Mouse (Mus musculus): ENCODE measurements at regions not wholly inside any gene's neighbourhood (a gene's known extent, or its start where the extent isn't known, plus 50 kb on each side); places are given as distances from the start of the nearest gene placed in this dataset.

DNA sequence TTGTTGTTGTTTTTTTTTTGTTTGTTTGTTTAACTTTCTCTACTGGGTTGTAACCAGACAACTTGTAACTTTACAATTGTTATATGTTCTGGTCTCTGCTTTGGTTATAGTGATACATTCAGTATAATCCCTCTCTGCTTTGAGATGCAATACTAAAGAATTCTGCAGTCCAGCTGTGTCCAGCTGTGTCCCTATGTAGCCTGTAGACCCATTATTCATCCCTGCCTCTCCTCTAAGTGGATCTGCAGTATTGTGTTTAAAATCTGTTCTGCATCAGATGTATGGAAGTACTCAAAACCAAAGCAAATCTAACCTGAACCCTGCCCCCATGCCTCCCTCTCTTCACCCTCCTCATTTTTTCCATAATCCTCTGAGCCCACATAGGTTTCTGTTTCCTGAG is 279.6 kb downstream of the Rps29 start:
- H3K36me3 ChIP-seq (replicated peaks in 1 of 2; ENCODE audit: control insufficient read depth in 1 of 2, insufficient read depth in 1 of 2, low read length in 1 of 2), result no peaks in the 10 kb centered on the region
- dilution Hi-C loops (cut with MboI; ENCODE audit: extremely low pct_ligation_motif_present, extremely low pct_unique_long_range_greater_than_20kb, low sequenced_read_pairs), result no loop called here
- TF ChIP-seq RCOR1 (conservative IDR thresholded peaks at IDR 0.05; ENCODE audit: low read depth, low read length), result no peak
- TF ChIP-seq ELF1 (IDR thresholded peaks at IDR 0.05; ENCODE audit: low read depth, low read length), result no peak
- TF ChIP-seq MEF2A (IDR thresholded peaks at IDR 0.05; ENCODE audit: borderline replicate concordance, low read depth, low read length), result no peak
- no peak for TF ChIP-seq NELFE (IDR thresholded peaks at IDR 0.05; ENCODE audit: low read depth, low read length)
- TF ChIP-seq ZC3H11A (IDR thresholded peaks at IDR 0.05; ENCODE audit: low read depth, low read length), result no peak
- no peak for TF ChIP-seq MAX (IDR thresholded peaks at IDR 0.05; ENCODE audit: low read length)
- TF ChIP-seq GABPA (IDR thresholded peaks at IDR 0.05; ENCODE audit: insufficient replicate concordance, low read depth, low read length), result no peak
- TF ChIP-seq CHD1 (IDR thresholded peaks at IDR 0.05; ENCODE audit: low read depth, low read length), result no peak
- TF ChIP-seq CHD2 (IDR thresholded peaks at IDR 0.05; ENCODE audit: low read length), result no peak
- TF ChIP-seq UBTF (IDR thresholded peaks at IDR 0.05; ENCODE audit: low read depth, low read length), result no peak
- no peaks in the 10 kb centered on the region for H3K27me3 ChIP-seq (replicated peaks)
- H3K9me3 ChIP-seq (replicated peaks; ENCODE audit: low read length), result no peaks in the 10 kb centered on the region
- H3K4me3 ChIP-seq (replicated peaks in 1 of 3; ENCODE audit: low read depth in 2 of 3, low read length in 2 of 3, poor library complexity in 1 of 3), result no peak overlapping the region
- H3K79me2 ChIP-seq (replicated peaks; ENCODE audit: control insufficient read depth, extremely low read depth, insufficient read depth, poor library complexity, severe bottlenecking), result no peaks in the 10 kb centered on the region
- H3K4me1 ChIP-seq (ENCODE audit: control insufficient read depth in 1 of 2, insufficient read depth in 2 of 2), result no peaks in the 10 kb centered on the region
- no peak for DNase-seq (ENCODE audit: extremely low read depth)
- H3K27ac ChIP-seq (ENCODE audit: insufficient read depth, low read depth), result no peak overlapping the region
- H3K4me2 ChIP-seq (ENCODE audit: insufficient read depth, low read depth, poor library complexity, severe bottlenecking), result no peak overlapping the region
- in situ Hi-C loops (cut with MboI; ENCODE audit: low pct_ligation_motif_present, low pct_unique_long_range_greater_than_20kb, low sequenced_read_pairs), result no loop called here
- H3K9ac ChIP-seq (ENCODE audit: insufficient read depth, low read depth), result no peak overlapping the region

GRCm38 (mm10) chr12:68871259-68871658 is 287.7 kb downstream of the Rps29 start:
- no peak for TF ChIP-seq ZKSCAN1 (IDR thresholded peaks at IDR 0.05; ENCODE audit: borderline replicate concordance, low read depth, low read length)
- no peak for TF ChIP-seq POLR2AphosphoS2 (IDR thresholded peaks at IDR 0.05; ENCODE audit: low read depth, low read length)
- no peak for TF ChIP-seq MYC (IDR thresholded peaks at IDR 0.05; ENCODE audit: low read depth, low read length)
- no peak for TF ChIP-seq SMC3 (IDR thresholded peaks at IDR 0.05; ENCODE audit: low read depth, low read length)
- TF ChIP-seq USF1 (IDR thresholded peaks at IDR 0.05; ENCODE audit: low read depth, low read length), result no peak
- no peak for TF ChIP-seq JUND (conservative IDR thresholded peaks at IDR 0.05; ENCODE audit: low read depth, low read length)
- TF ChIP-seq USF2 (conservative IDR thresholded peaks at IDR 0.05; ENCODE audit: low read depth, low read length), result no peak
- no peak for TF ChIP-seq CTCF (conservative IDR thresholded peaks at IDR 0.05 in 1 of 2, IDR thresholded peaks at IDR 0.05 in 1 of 2; ENCODE audit: low read depth in 2 of 2, low read length in 2 of 2)
- TF ChIP-seq ZMIZ1 (IDR thresholded peaks at IDR 0.05; ENCODE audit: low read depth, low read length), result no peak
- TF ChIP-seq PAX5 (IDR thresholded peaks at IDR 0.05; ENCODE audit: low read length), result no peak
- no peak for TF ChIP-seq GABPA (IDR thresholded peaks at IDR 0.05; ENCODE audit: insufficient replicate concordance, low read depth, low read length)
- TF ChIP-seq RAD21 (IDR thresholded peaks at IDR 0.05; ENCODE audit: low read depth, low read length), result no peak
- no peak for TF ChIP-seq NELFE (IDR thresholded peaks at IDR 0.05; ENCODE audit: low read depth, low read length)
- TF ChIP-seq UBTF (IDR thresholded peaks at IDR 0.05; ENCODE audit: low read depth, low read length), result no peak
- no peak for TF ChIP-seq POLR2A (IDR thresholded peaks at IDR 0.05; ENCODE audit: low read depth, low read length)
- TF ChIP-seq JUN (IDR thresholded peaks at IDR 0.05; ENCODE audit: insufficient read depth, low read depth, low read length), result no peak
- TF ChIP-seq IRF4 (IDR thresholded peaks at IDR 0.05; ENCODE audit: low read depth, low read length), result no peak
- no peak for TF ChIP-seq EP300 (IDR thresholded peaks at IDR 0.05; ENCODE audit: low read length)
- Histone ChIP-seq H3K4me1 (ENCODE audit: control insufficient read depth in 1 of 2, insufficient read depth in 2 of 2) (peaks cover 0 to 7% of the 10 kb centered on the region in 2 experiments; a peak in 1 of 4 replicates), H3K4me3 (replicated peaks in 1 of 3; ENCODE audit: low read depth in 2 of 3, low read length in 2 of 3, poor library complexity in 1 of 3) (no peak overlapping the region), H3K4me2 (ENCODE audit: insufficient read depth, low read depth, poor library complexity, severe bottlenecking) (no peak overlapping the region; the same call in 1 of the 2 replicates), H3K9me3 (replicated peaks; ENCODE audit: low read length) (no peaks in the 10 kb centered on the region), H3K9ac (ENCODE audit: insufficient read depth, low read depth) (no peak overlapping the region), H3K36me3 (replicated peaks in 1 of 2; ENCODE audit: control insufficient read depth in 1 of 2, insufficient read depth in 1 of 2, low read length in 1 of 2) (no peaks in the 10 kb centered on the region), H3K27ac (ENCODE audit: insufficient read depth, low read depth) (no peak overlapping the region), H3K79me2 (replicated peaks; ENCODE audit: control insufficient read depth, extremely low read depth, insufficient read depth, poor library complexity, severe bottlenecking) (no peaks in the 10 kb centered on the region), H3K27me3 (replicated peaks) (no peaks in the 10 kb centered on the region)
- DNase-seq (ENCODE audit: extremely low read depth), result peak; percentile 21
- in situ Hi-C loops (cut with MboI; ENCODE audit: low pct_ligation_motif_present, low pct_unique_long_range_greater_than_20kb, low sequenced_read_pairs) (no loop called here), dilution Hi-C loops (cut with MboI; ENCODE audit: extremely low pct_ligation_motif_present, extremely low pct_unique_long_range_greater_than_20kb, low sequenced_read_pairs) (no loop called here)
